Mouse (Mus musculus): ENCODE data around the gene Hoxa1. TPM values are rescaled to one million over a fixed set of nuclear protein-coding genes. Genes with fewer than 3 reads are reported as not detected.

The Hoxa1 gene
- polyA plus RNA-seq, 1 experiment from 2014 or later, result 0.72 TPM

- Histone ChIP-seq H3K9ac (ENCODE audit: low read depth, low read length) (peak overlapping the region; percentile 81), H3K27me3 (replicated peaks; ENCODE audit: control insufficient read depth, insufficient read depth, low read length) (peaks cover 13% of the 10 kb centered on the region), H3K36me3 (ENCODE audit: control insufficient read depth, insufficient read depth, low read length) (no peaks in the 10 kb centered on the region), H3K9me3 (ENCODE audit: control insufficient read depth, low read length) (no peaks in the 10 kb centered on the region), H3K4me1 (ENCODE audit: control insufficient read depth, insufficient read depth, low read length) (peaks cover 26% of the 10 kb centered on the region), H3K4me3 (ENCODE audit: low read length) (peak overlapping the region; percentile 60), H3K27ac (ENCODE audit: low read length) (peak overlapping the region; percentile 65), H3K4me2 (ENCODE audit: low read depth, low read length) (peak overlapping the region; percentile 74)
- WGBS, result 30% methylated on average over 22 of the region's 22 CpGs
- no peak for ATAC-seq
These were observed 44.4 kb upstream of the Hoxa1 start for GRCm38 (mm10) chr6:52202362-52203120.

- Histone ChIP-seq H3K4me2 (ENCODE audit: low read depth, low read length) (peak overlapping the region; percentile 53), H3K36me3 (ENCODE audit: control insufficient read depth, insufficient read depth, low read length) (no peaks in the 10 kb centered on the region), H3K9ac (ENCODE audit: low read depth, low read length) (peak overlapping the region; percentile 65), H3K27me3 (replicated peaks; ENCODE audit: control insufficient read depth, insufficient read depth, low read length) (peaks cover 10% of the 10 kb centered on the region), H3K9me3 (ENCODE audit: control insufficient read depth, low read length) (no peaks in the 10 kb centered on the region), H3K4me1 (ENCODE audit: control insufficient read depth, insufficient read depth, low read length) (peaks cover 23% of the 10 kb centered on the region), H3K4me3 (ENCODE audit: low read length) (peak overlapping the region; percentile 27), H3K27ac (ENCODE audit: low read length) (0 out of 2 replicates have a peak overlapping the region, but pooled peaks have one; percentile 53)
- ATAC-seq, result no peak
- 48% methylated on average over 1 of the region's 1 CpGs for WGBS
These were observed 43.2 kb upstream of the Hoxa1 start for GRCm38 (mm10) chr6:52201269-52201668.

GRCm38 (mm10) chr6:52200751-52201250 lies 42.7 kb upstream of the Hoxa1 start:
- Histone ChIP-seq H3K4me1 (ENCODE audit: control insufficient read depth, insufficient read depth, low read length) (peaks cover 23% of the 10 kb centered on the region), H3K9ac (ENCODE audit: low read depth, low read length) (peak overlapping the region; percentile 65), H3K9me3 (ENCODE audit: control insufficient read depth, low read length) (no peaks in the 10 kb centered on the region), H3K27ac (ENCODE audit: low read length) (peak overlapping the region; percentile 64), H3K27me3 (replicated peaks; ENCODE audit: control insufficient read depth, insufficient read depth, low read length) (peaks cover 8% of the 10 kb centered on the region), H3K4me2 (ENCODE audit: low read depth, low read length) (peak overlapping the region; percentile 53), H3K4me3 (ENCODE audit: low read length) (peak overlapping the region; percentile 34), H3K36me3 (ENCODE audit: control insufficient read depth, insufficient read depth, low read length) (no peaks in the 10 kb centered on the region)
- WGBS, result 19% methylated on average over 10 of the region's 10 CpGs
- ATAC-seq, result peak; percentile 33

GRCm38 (mm10) chr6:52200073-52200750 lies 42.1 kb upstream of the Hoxa1 start:
- WGBS, result 19% methylated on average over 30 of the region's 30 CpGs
- peak overlapping the region; percentile 34 for H3K4me3 ChIP-seq (ENCODE audit: low read length)
- peak overlapping the region; percentile 65 for H3K9ac ChIP-seq (ENCODE audit: low read depth, low read length)
- H3K4me1 ChIP-seq (ENCODE audit: control insufficient read depth, insufficient read depth, low read length), result peaks cover 21% of the 10 kb centered on the region
- peaks cover 2% of the 10 kb centered on the region; the same call in 1 of the 2 replicates for H3K27me3 ChIP-seq (replicated peaks; ENCODE audit: control insufficient read depth, insufficient read depth, low read length)
- no peaks in the 10 kb centered on the region for H3K36me3 ChIP-seq (ENCODE audit: control insufficient read depth, insufficient read depth, low read length)
- peak overlapping the region; percentile 53 for H3K4me2 ChIP-seq (ENCODE audit: low read depth, low read length)
- ATAC-seq, result peak; percentile 52
- no peaks in the 10 kb centered on the region for H3K9me3 ChIP-seq (ENCODE audit: control insufficient read depth, low read length)
- H3K27ac ChIP-seq (ENCODE audit: low read length), result peak overlapping the region; percentile 64

- Histone ChIP-seq H3K9me3 (ENCODE audit: control insufficient read depth, low read length) (no peaks in the 10 kb centered on the region), H3K4me2 (ENCODE audit: low read depth, low read length) (peak overlapping the region; percentile 16; the same call in 1 of the 2 replicates), H3K9ac (ENCODE audit: low read depth, low read length) (no peak overlapping the region), H3K4me3 (ENCODE audit: low read length) (no peak overlapping the region), H3K36me3 (ENCODE audit: control insufficient read depth, insufficient read depth, low read length) (no peaks in the 10 kb centered on the region), H3K4me1 (ENCODE audit: control insufficient read depth, insufficient read depth, low read length) (peaks cover 39% of the 10 kb centered on the region), H3K27me3 (replicated peaks; ENCODE audit: control insufficient read depth, insufficient read depth, low read length) (no peaks in the 10 kb centered on the region; the same call in 1 of the 2 replicates), H3K27ac (ENCODE audit: low read length) (peak overlapping the region; percentile 79; the same call in 1 of the 2 replicates)
- 7% methylated on average over 10 of the region's 10 CpGs for WGBS
- peak; percentile 55 for ATAC-seq
These were observed 39.2 kb upstream of the Hoxa1 start for GRCm38 (mm10) chr6:52197271-52197670.

GRCm38 (mm10) chr6:52196811-52197210 lies 38.7 kb upstream of the Hoxa1 start:
- Histone ChIP-seq H3K4me3 (ENCODE audit: low read length) (no peak overlapping the region), H3K27me3 (replicated peaks; ENCODE audit: control insufficient read depth, insufficient read depth, low read length) (no peaks in the 10 kb centered on the region; the same call in 1 of the 2 replicates), H3K36me3 (ENCODE audit: control insufficient read depth, insufficient read depth, low read length) (no peaks in the 10 kb centered on the region), H3K4me2 (ENCODE audit: low read depth, low read length) (peak overlapping the region; percentile 16; the same call in 1 of the 2 replicates), H3K27ac (ENCODE audit: low read length) (peak overlapping the region; percentile 4; the same call in 1 of the 2 replicates), H3K9me3 (ENCODE audit: control insufficient read depth, low read length) (no peaks in the 10 kb centered on the region), H3K9ac (ENCODE audit: low read depth, low read length) (no peak overlapping the region), H3K4me1 (ENCODE audit: control insufficient read depth, insufficient read depth, low read length) (peaks cover 39% of the 10 kb centered on the region)
- WGBS, result 20% methylated on average over 9 of the region's 9 CpGs
- ATAC-seq, result no peak

GRCm38 (mm10) chr6:52194690-52195089 lies 36.6 kb upstream of the Hoxa1 start:
- Histone ChIP-seq H3K27me3 (replicated peaks; ENCODE audit: control insufficient read depth, insufficient read depth, low read length) (no peaks in the 10 kb centered on the region; the same call in 1 of the 2 replicates), H3K4me3 (ENCODE audit: low read length) (no peak overlapping the region), H3K4me1 (ENCODE audit: control insufficient read depth, insufficient read depth, low read length) (peaks cover 32% of the 10 kb centered on the region), H3K27ac (ENCODE audit: low read length) (peak overlapping the region; percentile 67), H3K9me3 (ENCODE audit: control insufficient read depth, low read length) (no peaks in the 10 kb centered on the region), H3K4me2 (ENCODE audit: low read depth, low read length) (peak overlapping the region; percentile 32), H3K9ac (ENCODE audit: low read depth, low read length) (peak overlapping the region; percentile 52), H3K36me3 (ENCODE audit: control insufficient read depth, insufficient read depth, low read length) (no peaks in the 10 kb centered on the region)
- 17% methylated on average over 10 of the region's 10 CpGs for WGBS
- no peak for ATAC-seq

- peak overlapping the region; percentile 89 for H3K27ac ChIP-seq (ENCODE audit: low read length)
- no peaks in the 10 kb centered on the region for H3K36me3 ChIP-seq (ENCODE audit: control insufficient read depth, insufficient read depth, low read length)
- peak overlapping the region; percentile 95 for H3K4me2 ChIP-seq (ENCODE audit: low read depth, low read length)
- peak overlapping the region; percentile 73 for H3K9ac ChIP-seq (ENCODE audit: low read depth, low read length)
- no peaks in the 10 kb centered on the region; the same call in 1 of the 2 replicates for H3K27me3 ChIP-seq (replicated peaks; ENCODE audit: control insufficient read depth, insufficient read depth, low read length)
- peak; percentile 71 for ATAC-seq
- peak overlapping the region; percentile 70 for H3K4me3 ChIP-seq (ENCODE audit: low read length)
- WGBS, result 1% methylated on average over 43 of the region's 55 CpGs
- H3K9me3 ChIP-seq (ENCODE audit: control insufficient read depth, low read length), result no peaks in the 10 kb centered on the region
- H3K4me1 ChIP-seq (ENCODE audit: control insufficient read depth, insufficient read depth, low read length), result peaks cover 32% of the 10 kb centered on the region
These were observed 33.9 kb upstream of the Hoxa1 start for GRCm38 (mm10) chr6:52191860-52192550.
